Mouse (Mus musculus) ES-E14 (cell line): ENCODE results near the gene Stim2. TPM values are rescaled to one million over a fixed set of nuclear protein-coding genes. Genes with fewer than 3 reads are reported as not detected.

Experiments
- DNase-seq: peaks from one replicate; pipeline ENCODE4 v3.0.0-alpha.2; 2013; ENCODE audit warnings: low read depth, low spot score
- H3K27ac ChIP-seq: 2 replicates; pipeline ENCODE4 v1.5.1; 2012; ENCODE audit warnings: low read depth, mild to moderate bottlenecking, low read length, moderate library complexity, mixed read lengths; ENCODE audit not compliant: poor library complexity, insufficient read depth, severe bottlenecking
- H3K36me3 ChIP-seq: 2 replicates; pipeline ENCODE4 v1.6.1; 2012; ENCODE audit warnings: mild to moderate bottlenecking, low read length, moderate library complexity, mixed read lengths; ENCODE audit not compliant: control insufficient read depth, poor library complexity, insufficient read depth, severe bottlenecking
- H3K4me1 ChIP-seq, 2 experiments: fragments of 150-350 bp in 1 of 2; sonication (generic) in 1 of 2; 2 replicates each; pipeline ENCODE4 v1.6.1; 2012; ENCODE audit warnings: low read length in 2 of 2, mild to moderate bottlenecking in 1 of 2, mixed read lengths in 1 of 2; ENCODE audit not compliant: control insufficient read depth in 2 of 2, insufficient read depth in 2 of 2, poor library complexity in 1 of 2
- H3K4me3 ChIP-seq, 2 experiments: fragments of 150-350 bp in 1 of 2; sonication (generic) in 1 of 2; 2 replicates each; pipeline ENCODE4 v1.5.1; 2012; ENCODE audit warnings: low read length in 2 of 2, low read depth in 1 of 2, mild to moderate bottlenecking in 1 of 2, mixed read lengths in 1 of 2; ENCODE audit not compliant: insufficient read depth in 1 of 2, poor library complexity in 1 of 2, severe bottlenecking in 1 of 2
- H3K9ac ChIP-seq: 2 replicates; pipeline ENCODE4 v1.6.1; 2012; ENCODE audit warnings: low read depth, mild to moderate bottlenecking, low read length, mixed read lengths; ENCODE audit not compliant: poor library complexity, insufficient read depth, severe bottlenecking
- H3K9me3 ChIP-seq: fragments of 150-350 bp; sonication (generic); 2 replicates; pipeline ENCODE4 v1.6.1; 2012; ENCODE audit warnings: low read depth, mild to moderate bottlenecking, low read length; ENCODE audit not compliant: control insufficient read depth, insufficient read depth
- CHD2 ChIP-seq: IDR thresholded peaks from 2 replicates; pipeline ENCODE4 v1.6.1; 2014; ENCODE audit warnings: mild to moderate bottlenecking, low read depth, low read length, inconsistent platforms
- HCFC1 ChIP-seq: IDR thresholded peaks from 2 replicates; pipeline ENCODE4 v1.6.1; 2012; ENCODE audit warnings: low read length, inconsistent platforms, borderline replicate concordance; ENCODE audit not compliant: insufficient read depth
- MAFK ChIP-seq: IDR thresholded peaks from 2 replicates; pipeline ENCODE4 v1.6.1; 2014; ENCODE audit warnings: mild to moderate bottlenecking, low read depth, low read length, inconsistent platforms; ENCODE audit not compliant: insufficient read depth
- ZC3H11A ChIP-seq: IDR thresholded peaks from 2 replicates; pipeline ENCODE4 v1.6.1; 2012; ENCODE audit warnings: low read depth, mild to moderate bottlenecking, inconsistent platforms, low read length, borderline replicate concordance
- ZNF384 ChIP-seq: IDR thresholded peaks from 2 replicates; pipeline ENCODE4 v1.6.1; 2012; ENCODE audit warnings: low read depth, low read length, inconsistent platforms
- in situ Hi-C, 2 experiments: fragments of 600-800 bp; cut with MboI; formaldehyde crosslinking; loops; one replicate each; pipeline ENCODE4 v1.15.1; 2025; ENCODE audit warnings: low sequenced_read_pairs in 2 of 2, inconsistent platforms in 1 of 2; ENCODE audit not compliant: unreplicated experiment in 2 of 2
- total RNA-seq: library from RNA; depleted of rRNA; stranded (reverse); fragments of 300-350 nt; gene quantifications from 2 replicates; pipeline ENCODE4 v1.2.3, GENCODE M21; 2012

Stim2 gene
- total RNA-seq, 1 experiment, result 22.0 TPM

GRCm38 (mm10) chr5:54148091-54148795 is 149.9 kb downstream of the Stim2 start:
- in situ Hi-C loops, result no loop called here
- Histone ChIP-seq H3K4me3 (no peak overlapping the region), H3K4me1 (no peaks in the 10 kb centered on the region), H3K9me3 (no peaks in the 10 kb centered on the region), H3K27ac (no peak overlapping the region), H3K36me3 (no peaks in the 10 kb centered on the region), H3K9ac (no peak overlapping the region)
- DNase-seq, result no peak
- TF ChIP-seq HCFC1 (no peak), CHD2 (no peak), ZC3H11A (no peak), MAFK (no peak), ZNF384 (no peak)

GRCm38 (mm10) chr5:54154503-54155226 is 156.4 kb downstream of the Stim2 start:
- no peak overlapping the region for H3K4me3 ChIP-seq
- no peak overlapping the region for H3K9ac ChIP-seq
- H3K27ac ChIP-seq, result no peak overlapping the region
- H3K36me3 ChIP-seq, result no peaks in the 10 kb centered on the region
- in situ Hi-C loops, result no loop called here
- H3K4me1 ChIP-seq, result no peaks in the 10 kb centered on the region
- H3K9me3 ChIP-seq, result no peaks in the 10 kb centered on the region
- DNase-seq, result peak; percentile 33
- TF ChIP-seq CHD2, result no peak
- TF ChIP-seq MAFK, result no peak
- TF ChIP-seq HCFC1, result no peak
- peak; percentile 94 for TF ChIP-seq ZNF384
- TF ChIP-seq ZC3H11A, result peak; percentile 37; the same call in 1 of the 2 replicates

- no peak for DNase-seq
- Histone ChIP-seq H3K36me3 (no peaks in the 10 kb centered on the region), H3K4me3 (no peak overlapping the region), H3K9ac (no peak overlapping the region), H3K4me1 (no peaks in the 10 kb centered on the region), H3K27ac (no peak overlapping the region), H3K9me3 (no peaks in the 10 kb centered on the region)
- in situ Hi-C loops, result no loop called here
- TF ChIP-seq MAFK, result no peak
Observed at GRCm38 (mm10) chr5:54155227-54155776, 157.0 kb downstream of the Stim2 start.

- in situ Hi-C loops, result no loop called here
- H3K36me3 ChIP-seq, result no peaks in the 10 kb centered on the region
- H3K9ac ChIP-seq, result no peak overlapping the region
- H3K9me3 ChIP-seq, result no peaks in the 10 kb centered on the region
- H3K27ac ChIP-seq, result no peak overlapping the region
- no peak for DNase-seq
- no peaks in the 10 kb centered on the region for H3K4me1 ChIP-seq
- no peak for TF ChIP-seq MAFK
- TF ChIP-seq HCFC1, result no peak
- TF ChIP-seq ZC3H11A, result no peak
- TF ChIP-seq CHD2, result no peak
- TF ChIP-seq ZNF384, result no peak
- H3K4me3 ChIP-seq, result no peak overlapping the region
Observed at GRCm38 (mm10) chr5:54155916-54156315, 157.6 kb downstream of the Stim2 start.
